Comparison of ENCODE assay signal across 24 mouse cellular contexts in the genomic region with DNA sequence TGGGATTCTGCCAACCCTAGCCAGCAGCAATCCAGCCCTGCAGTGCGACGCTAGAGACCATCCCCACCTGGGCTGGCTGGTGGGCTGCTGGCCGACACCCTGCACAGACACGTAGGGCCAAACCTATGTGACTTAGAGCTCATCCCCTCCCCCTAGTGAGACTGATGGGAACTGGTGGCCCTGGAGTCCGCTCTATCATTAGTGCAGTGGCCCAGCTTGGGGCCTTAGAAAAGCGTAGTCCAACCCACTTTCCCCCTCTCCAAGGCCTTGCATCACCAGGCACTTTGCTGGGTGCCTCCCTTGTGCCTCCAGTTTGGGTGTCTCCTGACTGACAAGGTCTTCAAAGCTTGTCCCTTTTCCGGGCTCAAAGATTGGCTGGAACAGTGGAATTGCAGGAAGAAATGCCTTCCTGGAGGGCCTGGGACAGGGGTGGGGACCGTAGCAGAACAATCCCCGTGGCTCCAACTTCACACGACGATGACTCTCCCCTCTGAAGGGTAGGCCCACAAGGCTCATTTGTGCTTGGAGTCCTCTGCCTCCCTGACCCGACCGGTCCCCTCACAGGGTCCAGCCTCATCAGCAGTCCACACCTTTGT. TPM values are rescaled to one million over a fixed set of nuclear protein-coding genes. Genes with fewer than 3 reads are reported as not detected.
DNase-seq lines count a peak whose midpoint lies in the region; ATAC-seq and TF ChIP-seq lines count a peak whose summit lies in the region.
"Had no signal": no experiment of that assay in that cellular context is flagged by ENCODE, and none has a peak within 500 bp of the region (broad histone marks: within the 10 kb centered on the region; RNA-seq: fewer than 3 reads in every experiment).

No protein-coding gene starts in this region.

- no peaks in the 10 kb centered on the region for H3K9me3 ChIP-seq in kidney, embryonic 16.5 days (ENCODE audit: low read length)
- H3K9me3 ChIP-seq in lung, postnatal 0 days (ENCODE audit: low read length), result no peaks in the 10 kb centered on the region
- H3K9me3 ChIP-seq: embryonic facial prominence, embryonic 13.5 days; forebrain, embryonic 12.5 days; heart, embryonic 10.5 days; hindbrain, embryonic 12.5 days had no signal

- TF ChIP-seq CTCF in lung, postnatal 0 days (IDR thresholded peaks at IDR 0.05), result peak; percentile 31

- no peak overlapping the region for H3K4me3 ChIP-seq in kidney, embryonic 16.5 days (ENCODE audit: low read length)
- no peak overlapping the region for H3K4me3 ChIP-seq in lung, postnatal 0 days (ENCODE audit: low read depth, low read length)
- H3K4me3 ChIP-seq: embryonic facial prominence, embryonic 13.5 days; erythroblast, embryonic 14.5 days; forebrain, embryonic 12.5 days; hindbrain, embryonic 12.5 days; layer of hippocampus, adult 2 months had no signal

- H3K4me2 ChIP-seq in kidney, embryonic 16.5 days (replicated peaks; ENCODE audit: low read depth, low read length), result no peak overlapping the region
- no peak overlapping the region for H3K4me2 ChIP-seq in lung, postnatal 0 days (replicated peaks; ENCODE audit: low read depth, low read length)
- H3K4me2 ChIP-seq: embryonic facial prominence, embryonic 13.5 days; forebrain, embryonic 12.5 days; hindbrain, embryonic 12.5 days had no signal

- ATAC-seq in kidney, embryonic 16.5 days (ENCODE audit: low FRiP score, low TSS enrichment), result no peak
- ATAC-seq in lung, postnatal 0 days, result no peak

- no peak for TF ChIP-seq EP300 in lung, postnatal 0 days (IDR thresholded peaks at IDR 0.05)

- intact Hi-C loops in heart, postnatal 10 days (cut with DNase I), result no loop called here

- H3K9ac ChIP-seq in kidney, embryonic 16.5 days (replicated peaks; ENCODE audit: low read length), result no peak overlapping the region
- no peak overlapping the region for H3K9ac ChIP-seq in lung, postnatal 0 days (replicated peaks; ENCODE audit: low read depth)
- H3K9ac ChIP-seq: embryonic facial prominence, embryonic 13.5 days; forebrain, embryonic 12.5 days; hindbrain, embryonic 12.5 days had no signal

- peak; percentile 91 for DNase-seq in heart, adult 11 months
- DNase-seq in heart, postnatal 10 days, result no peak
- no peak for DNase-seq in kidney, adult 9 months
- peak; percentile 48 for DNase-seq in lung, postnatal 0 days (ENCODE audit: low spot score)
- no peak for DNase-seq in lung, postnatal 25 days (ENCODE audit: low spot score)
- DNase-seq in adrenal gland, postnatal 25 days, result no peak
- no peak for DNase-seq in ovary, postnatal 36 days (ENCODE audit: low spot score)
- DNase-seq: adrenal gland, postnatal 10 days; cerebellum, adult 8-10 months; cerebellum, postnatal 36 days; embryo, embryonic 11 days; heart, postnatal 14 days; kidney, postnatal 10 days; midbrain, embryonic 14.5 days; right cerebral cortex, postnatal 14 days had no signal

- WGBS in kidney, embryonic 16.5 days, result 53% methylated on average over 13 of the region's 13 CpGs
- WGBS in lung, postnatal 0 days, result 35% methylated on average over 13 of the region's 13 CpGs

- H3K36me3 ChIP-seq in kidney, embryonic 16.5 days (ENCODE audit: insufficient read depth, low read length), result no peaks in the 10 kb centered on the region
- H3K36me3 ChIP-seq in lung, postnatal 0 days (ENCODE audit: insufficient read depth, low read length), result no peaks in the 10 kb centered on the region
- H3K36me3 ChIP-seq: embryonic facial prominence, embryonic 13.5 days; forebrain, embryonic 12.5 days; heart, embryonic 10.5 days; hindbrain, embryonic 12.5 days had no signal

- H3K4me1 ChIP-seq in kidney, embryonic 16.5 days (ENCODE audit: insufficient read depth, low read length), result peaks cover 39% of the 10 kb centered on the region
- peaks cover 26% of the 10 kb centered on the region for H3K4me1 ChIP-seq in lung, postnatal 0 days (ENCODE audit: insufficient read depth, low read depth, low read length)
- H3K4me1 ChIP-seq: hindbrain, embryonic 12.5 days had no signal

- peak overlapping the region; percentile 16; the same call in 1 of the 2 replicates for H3K27ac ChIP-seq in kidney, embryonic 16.5 days (ENCODE audit: low read length)
- 0 out of 2 replicates have a peak overlapping the region, but pooled peaks have one; percentile 51 for H3K27ac ChIP-seq in lung, postnatal 0 days (ENCODE audit: low read length)
- H3K27ac ChIP-seq: embryonic facial prominence, embryonic 13.5 days; forebrain, embryonic 12.5 days; heart, embryonic 10.5 days; hindbrain, embryonic 12.5 days; layer of hippocampus, adult 2 months had no signal

- peaks cover 7% of the 10 kb centered on the region; the same call in 1 of the 2 replicates for H3K27me3 ChIP-seq in kidney, embryonic 16.5 days (ENCODE audit: insufficient read depth, low read length)
- no peaks in the 10 kb centered on the region for H3K27me3 ChIP-seq in lung, postnatal 0 days (replicated peaks; ENCODE audit: insufficient read depth, low read length)

RNA-seq across cellular contexts. Expression of a gene that starts 1.5 kb away (rescaled TPM):
- total RNA-seq in heart, postnatal 10 days (2021), result 10 to 100 TPM; 14.7 to 17.4 TPM
- polyA plus RNA-seq in kidney, embryonic 16.5 days (2015; fragmentation: Nextera tagmentation; extraction: Ambion mirVana), result 25.2 and 27.6 TPM in 2 replicates
- 21.1 and 22.9 TPM in 2 replicates for polyA plus RNA-seq in lung, postnatal 0 days (2015; fragmentation: Nextera tagmentation; extraction: Ambion mirVana)
- total RNA-seq in adrenal gland, postnatal 25 days (2021), result 10.6 and 13.9 TPM in 2 replicates
- total RNA-seq: megakaryocyte-erythroid progenitor cell, adult 5-6 weeks; MEL had no signal

RNA-seq across cellular contexts. Expression of a gene that starts 16.4 kb away (rescaled TPM):
- total RNA-seq in heart, postnatal 10 days (2021), result 10 to 100 TPM in 1 of 2 experiments, 1 to 10 TPM in 1; 9.9 to 12.6 TPM
- 2.8 and 3.0 TPM in 2 replicates for polyA plus RNA-seq in kidney, embryonic 16.5 days (2015; fragmentation: Nextera tagmentation; extraction: Ambion mirVana)
- 0.74 and 0.75 TPM in 2 replicates for polyA plus RNA-seq in lung, postnatal 0 days (2015; fragmentation: Nextera tagmentation; extraction: Ambion mirVana)
- total RNA-seq in adrenal gland, postnatal 25 days (2021), result 6.0 and 7.8 TPM in 2 replicates
- total RNA-seq: MEL had no signal
- polyA plus RNA-seq: erythroblast, embryonic 14.5 days had no signal

Comparison
In these comparisons a context has a peak if more than half of its experiments do, and no peak if none do; other contexts are left out.
1. DNase-seq: peak in heart, adult 11 months (single experiment) and lung, postnatal 0 days (single experiment); none in heart, postnatal 10 days (0 of 2), kidney, adult 9 months (single experiment), lung, postnatal 25 days (single experiment), adrenal gland, postnatal 25 days (single experiment) and ovary, postnatal 36 days (single experiment).